Mouse (Mus musculus) frontal cortex, postnatal 36 days (tissue): ENCODE data around the gene Sde2.

ENCODE experiments used
- DNase-seq, 2 experiments: peaks; one replicate each; pipeline ENCODE4 v3.0.0; 2022; ENCODE audit warnings: low spot score in 2 of 2

Sde2 gene

DNA sequence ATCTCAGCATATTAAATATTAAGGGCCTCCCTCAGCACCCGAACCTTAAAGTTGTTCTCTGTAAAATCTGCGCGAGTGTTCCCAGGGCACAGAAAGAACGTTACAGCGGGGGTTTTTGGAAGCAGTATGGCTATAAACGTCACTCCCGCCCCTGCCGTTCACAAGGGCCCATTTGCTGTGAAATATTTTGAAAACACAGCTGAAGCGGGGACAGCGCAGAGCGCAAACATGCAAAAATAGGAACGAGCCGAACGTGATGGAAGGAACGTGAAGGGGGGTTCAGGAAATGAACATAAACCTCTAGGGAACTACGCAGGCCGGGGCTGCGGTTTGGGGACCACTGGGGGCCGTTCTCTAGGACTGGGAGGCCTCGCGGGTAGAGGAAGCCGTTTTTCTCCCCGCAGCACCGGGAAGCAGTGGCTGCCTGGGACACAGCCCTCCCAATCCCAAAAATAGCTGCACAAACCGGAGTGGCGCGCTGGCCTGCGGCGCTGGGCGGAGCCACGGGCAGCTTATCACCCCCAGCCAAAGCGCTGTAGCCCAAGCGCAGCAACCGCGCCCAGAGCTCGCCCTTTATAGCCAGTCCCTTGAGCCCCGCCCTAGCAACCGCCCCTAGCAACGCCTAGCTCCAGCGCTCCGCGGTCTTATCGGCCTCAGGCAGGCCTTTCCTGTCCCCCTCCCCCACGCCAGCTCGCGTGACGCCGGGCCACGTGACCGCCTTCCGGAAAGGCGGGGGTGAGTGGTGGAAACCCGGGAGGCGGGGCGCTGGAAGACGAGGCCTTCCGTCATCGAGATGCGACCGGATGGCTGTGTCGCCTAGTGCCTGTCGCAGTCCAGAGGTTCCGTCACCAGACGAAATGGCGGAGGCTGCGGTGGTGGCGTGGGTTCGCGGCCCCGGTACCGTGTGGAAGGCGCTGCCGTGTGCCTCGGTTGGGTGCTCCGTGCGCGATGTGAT, at the start of gene Sde2:
Gene Sde2 (plus strand): TSS at position 812 of the 955 bp plus-strand sequence.
- peak; percentile 100 for DNase-seq

DNA sequence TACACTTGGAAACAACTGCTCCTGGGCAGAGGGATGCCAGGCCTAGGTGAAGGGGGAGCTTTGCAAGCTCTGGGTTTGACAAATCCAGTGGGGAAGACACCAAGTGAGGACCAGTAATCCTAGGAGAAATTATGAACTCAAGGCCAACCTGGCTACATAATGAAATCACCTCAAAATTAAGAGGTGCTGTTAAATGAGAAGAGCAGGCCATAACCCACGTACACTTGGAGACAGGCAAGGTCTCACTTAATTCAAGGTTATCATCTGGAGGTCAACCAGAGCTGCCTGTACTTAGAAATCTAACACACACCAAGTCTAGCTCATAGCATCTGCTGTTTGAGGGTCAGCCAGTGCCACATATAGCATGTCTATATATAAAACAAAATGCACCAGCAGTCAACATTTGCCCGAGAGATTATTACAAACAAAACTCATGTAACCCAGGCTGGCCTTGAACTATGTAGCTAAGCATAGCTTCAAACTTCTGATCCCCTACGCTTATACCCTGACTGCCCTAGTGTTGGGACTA, 49.4 kb upstream of the Sde2 start:
- DNase-seq = no peak

DNA sequence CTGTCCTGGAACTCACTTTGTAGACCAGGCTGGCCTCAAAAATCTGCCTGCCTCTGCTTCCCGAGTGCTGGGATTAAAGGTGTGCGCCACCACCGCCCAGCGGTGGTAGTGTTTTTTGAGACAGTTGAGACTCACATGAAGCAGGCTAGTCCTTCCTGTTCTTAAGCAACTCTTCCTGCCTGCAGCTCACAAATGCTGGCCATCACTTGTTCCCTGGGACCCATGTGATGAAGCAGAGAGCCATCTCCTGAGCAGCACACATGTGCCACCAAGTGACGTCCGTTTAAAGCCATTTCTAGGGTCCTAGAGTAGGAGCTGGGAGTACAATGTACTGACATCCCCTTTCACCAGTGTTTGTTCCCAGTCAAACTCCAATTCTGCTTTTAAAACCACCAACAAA, 47.0 kb upstream of the Sde2 start:
- no peak for DNase-seq

DNA sequence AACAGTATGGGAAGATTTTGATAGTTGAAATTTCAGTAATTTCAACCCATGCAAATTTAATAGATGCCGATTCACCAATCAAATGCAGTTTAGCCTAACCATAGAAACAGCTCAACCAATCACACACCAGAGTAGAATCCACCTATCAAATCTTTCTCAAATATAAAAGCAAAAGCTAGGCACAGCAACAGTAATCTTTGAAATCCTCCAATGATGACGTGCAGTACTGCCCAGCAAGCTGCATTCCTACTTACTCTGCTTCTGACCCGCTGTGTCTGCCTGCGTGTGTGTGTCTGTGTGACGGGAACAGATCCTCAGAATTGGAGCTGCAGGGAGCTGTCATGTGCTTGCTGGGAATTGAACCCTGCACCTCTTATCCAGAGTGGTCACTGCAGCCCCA, 42.1 kb upstream of the Sde2 start:
- DNase-seq = no peak

DNA sequence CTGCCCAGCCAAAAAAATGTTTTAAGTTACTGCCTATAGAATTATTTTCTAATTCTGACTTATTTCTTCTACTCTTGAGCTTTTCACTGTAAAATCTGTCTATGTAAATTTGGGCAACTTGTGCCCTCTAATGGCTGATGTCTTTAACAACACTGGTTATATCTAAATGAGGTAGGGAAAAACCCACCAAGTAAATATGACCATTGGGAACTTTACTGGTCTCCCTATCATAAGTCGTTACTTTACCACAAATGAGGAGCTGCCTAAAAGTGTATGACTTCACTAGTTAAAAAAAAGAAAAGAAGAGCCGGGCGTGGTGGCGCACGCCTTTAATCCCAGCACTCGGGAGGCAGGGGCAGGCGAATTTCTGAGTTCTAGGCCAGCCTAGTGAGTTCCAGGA, 40.0 kb upstream of the Sde2 start:
- DNase-seq = no peak

DNA sequence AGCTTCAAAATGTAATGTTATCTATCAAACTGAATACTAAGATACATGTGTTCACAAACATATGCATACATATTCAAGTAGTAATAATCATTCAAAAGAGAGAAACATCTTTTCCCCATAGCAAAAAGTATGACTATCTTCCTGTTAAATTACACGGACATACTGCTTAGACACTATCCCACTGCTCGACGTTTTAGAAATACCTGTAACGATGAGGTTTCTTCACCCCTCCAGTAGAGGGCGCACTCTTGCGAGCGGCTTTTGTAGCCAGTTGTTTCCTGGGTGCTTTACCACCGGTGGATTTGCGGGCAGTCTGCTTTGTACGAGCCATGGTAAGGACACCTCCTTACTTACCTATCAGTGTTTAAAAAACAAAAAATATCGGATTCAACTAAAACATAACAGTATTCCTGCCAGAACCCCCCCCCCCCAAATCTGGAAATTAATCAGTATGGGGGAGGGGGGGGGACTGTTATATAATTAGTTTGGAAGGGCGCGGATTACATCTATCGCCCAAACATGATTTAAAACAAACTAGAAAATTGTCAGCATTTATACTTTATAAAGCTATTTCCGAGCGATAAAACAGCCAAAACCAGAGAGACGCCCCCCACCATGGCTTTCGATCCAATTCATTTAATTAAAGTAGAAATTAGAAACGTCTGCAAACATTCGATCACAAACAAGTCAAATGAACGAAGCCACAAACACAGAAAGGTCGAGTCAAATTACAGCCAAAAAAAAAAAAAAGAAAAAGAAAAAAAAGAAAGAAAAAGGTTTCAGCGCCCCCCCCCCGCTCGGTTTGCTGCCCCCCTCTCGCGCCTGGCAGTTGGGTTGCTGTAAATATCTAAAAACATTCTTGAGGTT, 39.1 kb upstream of the Sde2 start:
- peak in 1 of 2 experiments; percentile 45 for DNase-seq

DNA sequence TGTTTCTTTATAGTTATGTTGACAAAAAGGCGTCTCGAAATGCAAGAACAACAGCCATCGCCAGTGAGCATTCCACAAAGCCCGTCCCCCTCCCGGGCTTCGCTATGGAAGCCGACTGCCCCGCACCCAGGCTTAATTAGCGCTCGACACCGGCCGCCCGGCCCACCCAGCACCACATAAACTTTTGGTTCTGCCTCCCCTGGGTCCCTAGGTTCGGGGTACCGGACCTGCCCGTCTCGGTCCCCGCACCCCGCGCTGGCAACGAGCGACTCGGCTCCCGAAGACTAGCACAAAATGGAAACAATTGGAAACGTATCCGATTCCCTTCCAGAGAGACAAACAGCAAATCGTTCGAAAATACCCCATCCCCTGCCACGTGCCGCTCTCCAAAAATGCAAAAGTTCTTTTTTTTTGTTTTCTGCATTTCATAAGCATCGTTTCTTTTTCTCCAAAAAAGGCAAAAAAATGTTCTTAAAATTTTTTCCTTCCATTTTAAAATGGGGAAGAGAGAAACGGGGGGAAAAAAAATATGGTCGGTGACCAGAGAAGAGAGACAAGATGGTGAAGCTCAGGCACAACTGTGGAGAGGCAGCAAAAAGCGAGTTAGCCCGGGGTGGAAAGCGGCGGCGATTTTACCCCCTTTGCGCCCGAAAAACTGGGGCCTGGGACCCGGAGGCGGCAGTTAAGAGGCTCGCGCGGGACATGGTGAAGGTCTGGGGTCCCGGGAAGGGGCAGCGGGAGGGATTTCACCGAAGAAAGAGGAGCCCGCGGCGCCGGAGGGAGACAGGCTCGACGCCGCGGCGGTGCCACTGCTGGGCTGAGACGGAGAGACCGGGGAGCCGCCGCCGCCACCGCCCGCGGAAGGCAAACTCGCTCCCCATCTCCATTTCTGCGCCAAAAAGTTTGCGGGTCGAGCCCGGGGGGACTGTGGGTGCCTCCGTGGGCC, 38.2 kb upstream of the Sde2 start:
- peak; percentile 44 to 52 for DNase-seq

DNA sequence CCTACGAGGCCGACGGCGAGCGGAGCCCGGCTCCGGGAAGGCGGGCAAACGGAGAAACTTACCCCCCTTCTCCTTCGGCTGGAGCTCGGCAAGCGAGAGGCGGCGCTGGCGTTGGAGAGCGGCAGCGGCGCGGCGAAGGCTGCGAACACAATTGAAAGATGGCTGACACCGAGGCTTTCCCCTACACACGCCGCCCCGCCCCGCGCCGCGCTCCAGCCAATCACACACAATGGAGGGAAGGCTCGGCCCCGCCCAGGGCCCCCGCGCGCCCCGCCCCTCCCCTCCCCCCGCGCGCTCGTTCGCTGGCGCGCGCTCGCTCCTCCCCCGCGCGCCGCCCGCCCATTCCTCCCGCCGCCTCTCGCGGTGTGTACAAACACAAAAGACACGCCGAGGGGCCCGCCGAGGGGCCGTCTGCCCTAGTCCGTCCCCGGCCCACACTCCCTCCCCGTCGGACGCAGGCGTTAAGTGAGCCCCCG, 37.5 kb upstream of the Sde2 start:
- DNase-seq = peak; percentile 92 to 94

DNA sequence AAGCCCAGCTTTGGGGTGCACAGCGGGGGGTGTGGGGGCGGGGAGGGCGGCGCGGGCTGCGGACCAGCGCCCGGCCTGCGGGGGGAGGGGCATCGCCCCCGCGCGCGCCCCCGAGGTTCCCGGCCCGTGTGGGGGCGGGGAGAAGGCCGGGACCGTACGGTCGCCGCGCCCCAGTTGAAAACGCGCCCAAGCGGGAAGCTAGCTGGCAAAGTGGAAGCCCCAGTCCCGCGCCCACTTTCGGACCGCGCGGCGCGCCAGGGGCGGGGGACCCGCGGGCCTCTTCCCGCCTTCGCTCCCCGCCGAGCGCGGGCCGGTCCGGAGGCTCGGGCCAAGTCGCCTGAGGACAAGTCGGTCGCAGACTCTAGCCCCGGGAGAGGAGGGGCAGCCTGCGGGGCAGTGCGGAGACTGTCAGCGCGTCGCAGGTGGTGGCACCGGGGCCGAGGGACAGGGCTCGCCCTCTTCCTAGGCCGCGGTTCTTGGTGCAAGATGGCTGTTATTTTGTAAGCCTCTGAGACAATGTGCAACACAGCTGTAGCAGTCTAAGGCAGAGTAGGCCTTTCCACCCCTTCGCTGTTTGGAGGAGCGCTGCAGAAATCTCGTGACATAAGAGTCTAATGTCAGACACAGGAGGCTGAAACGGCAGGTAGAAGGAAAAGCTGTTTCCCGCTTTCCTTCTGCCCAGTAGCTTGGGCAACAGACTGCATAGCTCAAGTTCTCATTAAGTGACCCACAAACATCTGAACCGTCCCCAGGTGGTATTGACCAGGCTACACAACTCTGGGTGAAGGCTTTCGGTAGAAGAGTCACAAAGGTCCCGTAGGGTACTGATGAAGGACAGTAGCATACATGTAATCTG, 36.8 kb upstream of the Sde2 start, which contains the start of gene H3f3a:
Gene H3f3a (minus strand): TSS at position 59 of the 856 bp plus-strand sequence.
- peak in 1 of 2 experiments; percentile 66 for DNase-seq

DNA sequence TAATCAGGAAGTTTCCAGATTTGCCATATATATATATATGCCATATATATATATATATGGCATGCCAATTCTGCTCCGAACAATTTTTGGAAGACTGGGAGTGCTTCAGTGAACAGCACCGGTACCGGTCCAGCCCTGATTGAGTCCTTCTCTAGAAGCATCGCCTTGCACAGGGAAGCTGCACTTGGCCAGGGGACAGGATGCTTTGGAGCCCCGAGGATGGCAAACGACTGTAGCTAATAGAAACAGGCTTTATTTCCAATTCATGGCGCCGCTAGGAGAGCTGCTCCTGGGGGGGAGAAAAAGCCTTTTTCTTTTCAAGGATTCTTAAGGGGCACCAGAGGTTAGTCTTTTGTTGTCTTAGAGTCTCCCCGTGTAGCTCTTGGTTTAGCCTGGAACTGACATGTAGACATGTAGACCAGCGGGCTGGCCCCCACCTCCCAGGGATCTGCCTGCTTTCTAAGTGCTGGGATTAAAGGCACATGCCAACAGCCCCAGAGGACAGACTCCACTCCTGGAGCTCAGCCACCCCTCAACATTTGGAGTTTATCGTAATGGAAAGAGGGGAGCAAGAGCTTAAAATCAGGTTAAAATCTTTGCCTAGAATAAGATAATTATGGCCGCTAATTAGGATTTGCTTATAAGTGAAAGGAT, 35.4 kb upstream of the Sde2 start:
- DNase-seq = no peak

DNA sequence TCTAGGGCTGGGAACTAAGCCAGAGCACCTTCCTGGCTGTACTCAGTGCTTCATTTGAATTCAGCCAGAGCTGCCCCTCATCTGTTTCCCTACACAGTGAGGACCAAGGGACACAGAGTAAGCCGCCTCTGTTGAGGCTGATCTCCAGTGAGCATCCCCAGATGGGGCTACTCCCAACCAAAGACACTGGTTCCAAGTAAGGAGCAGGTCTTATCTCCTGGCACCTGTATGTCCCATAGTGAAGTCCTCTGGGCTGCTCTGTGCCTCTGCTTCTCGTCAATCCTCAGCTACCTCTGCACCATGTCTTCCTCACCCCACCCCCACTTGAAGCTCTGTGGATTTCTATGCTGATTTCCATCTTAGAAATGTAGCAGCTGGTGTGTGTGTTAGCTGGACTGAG, 32.9 kb upstream of the Sde2 start:
- no peak for DNase-seq

DNA sequence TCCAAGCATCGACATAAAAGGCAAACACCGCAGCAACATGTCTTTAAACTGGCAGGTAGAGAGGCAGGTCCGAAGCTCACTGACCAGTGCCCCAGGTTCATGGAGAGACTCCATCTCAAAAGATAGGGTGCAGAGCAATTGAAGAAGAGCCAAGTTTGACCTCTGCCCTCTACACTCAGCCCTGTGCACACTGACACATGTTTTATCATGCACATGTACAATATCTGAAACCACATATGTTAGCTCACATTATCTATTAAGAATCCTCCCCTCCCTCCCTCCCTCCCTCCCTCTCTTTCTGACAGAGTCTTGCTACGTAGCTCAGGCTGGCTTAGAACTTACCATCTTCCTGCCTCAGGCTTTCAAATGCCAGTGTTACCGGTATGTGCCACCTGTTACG, 29.8 kb upstream of the Sde2 start:
- no peak for DNase-seq

DNA sequence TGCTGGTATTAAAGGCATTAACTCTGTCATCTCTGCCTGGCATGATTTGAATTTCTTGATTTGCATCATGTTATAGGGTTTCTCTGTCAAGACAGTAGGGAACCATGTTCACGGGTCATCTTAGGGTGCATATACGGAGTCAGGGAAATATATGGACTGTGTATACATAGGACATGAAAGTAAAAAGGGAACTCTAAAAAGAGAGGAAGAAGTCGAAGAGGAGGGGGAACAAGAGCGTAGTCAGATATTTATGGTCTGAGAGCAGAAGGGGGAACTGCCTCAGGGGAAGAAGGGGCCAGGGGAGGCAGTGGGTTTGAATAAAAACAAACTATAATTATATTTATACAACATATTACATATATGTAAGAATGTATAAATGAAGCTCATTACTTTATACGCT, 28.7 kb upstream of the Sde2 start:
- no peak for DNase-seq

DNA sequence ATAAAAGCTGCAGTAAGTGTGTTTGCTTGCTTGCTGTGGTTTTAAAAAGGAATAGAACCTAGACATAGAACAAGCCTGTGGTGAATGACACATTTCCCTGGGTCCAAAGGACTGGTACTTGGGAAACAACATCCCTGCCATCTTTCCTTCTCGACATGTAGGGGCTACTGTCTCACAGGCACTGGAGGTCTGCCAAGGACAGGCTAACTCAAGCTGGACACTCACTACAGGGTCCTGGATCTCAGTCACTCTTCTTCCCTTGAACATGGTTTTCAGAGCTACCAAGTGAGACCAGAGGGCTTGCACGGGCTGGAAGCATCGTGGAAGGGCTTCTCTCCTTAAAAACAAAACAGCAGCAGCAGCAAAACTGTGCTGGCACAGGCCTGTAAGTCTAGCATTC, 27.2 kb upstream of the Sde2 start:
- DNase-seq = no peak

DNA sequence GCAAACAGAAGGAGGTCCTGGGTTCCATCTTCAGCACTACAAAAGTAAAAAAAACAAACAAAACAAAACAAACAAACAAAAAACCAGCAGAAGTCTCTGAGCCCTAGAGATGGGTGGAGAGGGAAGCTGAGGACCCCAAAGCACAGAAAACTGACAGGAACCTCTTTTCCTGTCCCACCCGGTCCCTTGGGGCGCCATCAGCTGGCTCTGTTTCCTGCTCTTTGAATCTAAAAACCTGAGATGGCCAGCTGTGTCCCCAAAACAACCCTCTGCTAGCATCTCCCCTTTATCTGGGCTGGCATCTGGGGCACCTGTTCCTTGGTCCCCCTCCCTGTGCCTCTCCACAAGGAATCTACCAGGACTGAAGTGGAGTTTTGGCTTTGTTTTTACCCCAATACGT, 26.2 kb upstream of the Sde2 start:
- no peak for DNase-seq

DNA sequence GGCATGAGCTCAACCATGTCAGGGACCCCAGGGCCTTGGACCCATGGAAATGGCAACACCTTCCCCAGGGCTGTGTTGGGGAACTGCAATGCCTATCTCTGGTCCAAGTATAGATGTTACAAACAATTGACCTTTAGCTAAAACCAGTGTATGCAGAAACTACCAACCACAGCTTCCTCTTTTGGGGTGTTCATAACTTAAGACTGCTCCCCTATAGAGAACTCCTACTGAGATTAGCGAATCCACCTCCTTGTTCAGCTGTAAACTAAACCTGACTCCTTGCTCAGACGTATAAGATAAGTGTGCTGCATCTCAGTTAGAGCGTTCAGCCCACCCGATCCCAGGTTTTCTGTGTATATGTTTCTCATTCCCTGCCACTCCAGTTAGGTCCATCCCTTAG, 24.3 kb upstream of the Sde2 start:
- no peak for DNase-seq

DNA sequence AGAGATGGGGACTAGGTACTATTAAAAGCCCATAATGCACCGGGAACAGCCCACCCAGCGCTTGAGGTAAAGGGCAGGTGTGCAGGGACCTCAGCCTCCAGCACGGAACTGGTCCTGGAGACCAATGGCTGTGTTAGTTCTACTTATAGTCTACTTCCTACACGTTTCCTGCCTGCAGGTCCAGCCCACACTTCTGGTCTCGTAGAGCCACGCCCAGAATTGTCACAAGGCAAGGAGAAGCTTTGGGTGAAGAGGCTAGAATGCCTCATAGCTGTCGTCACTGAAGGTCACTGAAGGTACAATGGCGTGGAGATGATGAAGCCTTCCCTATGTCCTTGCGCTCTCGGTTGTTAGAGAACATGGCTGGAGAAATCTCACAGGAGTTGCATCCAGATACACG, 21.2 kb upstream of the Sde2 start:
- DNase-seq = no peak

DNA sequence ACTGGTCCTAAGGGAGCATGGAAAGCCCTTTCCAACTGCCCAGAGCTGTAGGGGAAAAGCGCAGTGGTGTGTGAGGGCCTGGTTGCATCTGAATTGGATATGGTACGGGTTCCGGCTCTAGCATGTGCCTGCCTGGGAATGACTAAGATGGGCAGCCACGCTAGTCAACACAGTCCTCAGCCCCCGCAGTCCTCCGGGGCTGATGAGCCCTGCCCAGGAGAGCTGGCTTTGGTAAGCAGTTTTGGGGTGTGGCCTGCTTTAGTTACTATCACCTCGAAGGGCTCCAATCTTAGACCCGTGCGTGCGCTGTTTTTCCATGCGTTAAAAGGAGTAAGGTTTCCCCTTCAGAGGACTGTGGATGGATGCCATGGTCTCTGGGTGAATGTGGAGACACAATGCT, 20.8 kb upstream of the Sde2 start:
- DNase-seq = no peak

DNA sequence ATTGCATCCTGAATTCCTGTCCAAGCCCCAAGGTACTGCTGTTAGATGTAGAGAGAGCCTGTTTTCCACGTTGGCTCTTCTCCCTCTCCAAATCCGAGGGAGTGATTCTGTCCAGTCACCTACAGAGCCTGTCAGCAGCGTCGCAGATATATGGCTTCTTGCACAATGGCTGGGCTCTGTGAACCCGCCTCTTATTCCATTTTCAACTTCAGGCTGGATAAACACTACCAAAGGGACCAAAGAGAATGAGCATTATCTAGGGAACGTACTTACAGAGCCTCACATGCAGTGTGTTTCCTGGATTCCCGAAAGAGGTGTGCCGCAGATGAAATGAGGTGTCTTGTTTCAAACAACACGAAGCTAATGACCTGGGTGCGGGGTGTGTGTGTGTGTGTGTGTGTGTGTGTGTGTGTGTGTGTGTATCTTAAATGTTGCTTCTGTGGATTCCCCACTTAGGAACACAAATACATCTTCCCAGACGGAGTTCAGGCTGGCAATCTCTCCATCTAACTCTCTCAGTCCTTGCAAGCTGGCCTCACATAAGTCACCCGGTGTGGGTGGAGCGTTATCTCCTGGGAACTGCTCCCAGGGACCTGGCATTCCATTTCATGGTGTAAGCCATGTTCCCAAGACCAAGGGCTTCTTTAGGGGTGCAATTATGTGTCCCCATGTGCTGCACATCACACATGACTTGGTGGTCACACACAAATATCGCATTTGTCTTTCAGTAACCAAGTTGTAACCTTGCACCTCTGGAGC, 20.2 kb upstream of the Sde2 start:
- no peak for DNase-seq
